Mouse (Mus musculus): ENCODE results near the gene Odf3b.

Gene Odf3b

GRCm38 (mm10) chr15:89334774-89335537 lies 44.1 kb downstream of the Odf3b start:
- no peak for DNase-seq

GRCm38 (mm10) chr15:89334271-89334670 lies 44.8 kb downstream of the Odf3b start, which contains the start of gene Miox:
Miox (plus strand) TSS chr15:89334398.
- no peak for DNase-seq

Measured in layer of hippocampus, adult 9-11 months (tissue).